Mouse (Mus musculus) left cerebral cortex, adult 8-10 months (tissue): ENCODE measurements at regions not wholly inside any gene's neighbourhood (a gene's known extent, or its start where the extent isn't known, plus 50 kb on each side); places are given as distances from the start of the nearest gene placed in this dataset.
A peak's percentile ranks its signal among the peaks of the same experiment; 100 is the strongest.

Experiments
- DNase-seq, 2 experiments: peaks; one replicate each; pipeline ENCODE4 v3.0.0; 2022; ENCODE audit warnings: low spot score in 2 of 2

GRCm38 (mm10) chr16:77400276-77400891 is 201.5 kb downstream of the Gm11146 start:
- DNase-seq: peak; percentile 51 to 53

- no peak for DNase-seq
These were observed 202.0 kb downstream of the Gm11146 start for GRCm38 (mm10) chr16:77399846-77400275.

- no peak for DNase-seq
These were observed 207.7 kb downstream of the Gm11146 start for GRCm38 (mm10) chr16:77394054-77394716.

- DNase-seq: no peak
These were observed 208.4 kb downstream of the Gm11146 start for GRCm38 (mm10) chr16:77393470-77393869.

GRCm38 (mm10) chr16:77392205-77392604 is 209.7 kb downstream of the Gm11146 start:
- no peak for DNase-seq

GRCm38 (mm10) chr16:77384021-77384729 is 217.7 kb downstream of the Gm11146 start:
- no peak for DNase-seq

- no peak for DNase-seq
These were observed 219.1 kb downstream of the Gm11146 start for GRCm38 (mm10) chr16:77382790-77383189.

GRCm38 (mm10) chr16:77372768-77373167 is 229.1 kb downstream of the Gm11146 start:
- DNase-seq: no peak

GRCm38 (mm10) chr16:77369810-77370209 is 232.1 kb downstream of the Gm11146 start:
- no peak for DNase-seq

GRCm38 (mm10) chr16:77365254-77365653 is 236.6 kb downstream of the Gm11146 start:
- DNase-seq: no peak

GRCm38 (mm10) chr16:77364439-77364838 is 237.5 kb downstream of the Gm11146 start:
- DNase-seq: no peak

- no peak for DNase-seq
These were observed 242.7 kb downstream of the Gm11146 start for GRCm38 (mm10) chr16:77359190-77359589.

GRCm38 (mm10) chr16:77355260-77355659 is 246.6 kb downstream of the Gm11146 start:
- DNase-seq: no peak

- no peak for DNase-seq
These were observed 247.6 kb downstream of the Gm11146 start for GRCm38 (mm10) chr16:77354201-77354712.

- DNase-seq: no peak
These were observed 255.8 kb downstream of the Gm11146 start for GRCm38 (mm10) chr16:77346128-77346527.

- DNase-seq: no peak
These were observed 269.6 kb downstream of the Gm11146 start for GRCm38 (mm10) chr16:77332285-77332684.

GRCm38 (mm10) chr16:77330996-77331395 is 270.9 kb downstream of the Gm11146 start:
- DNase-seq: no peak

- no peak for DNase-seq
These were observed 272.0 kb downstream of the Gm11146 start for GRCm38 (mm10) chr16:77329711-77330530.

GRCm38 (mm10) chr16:77329160-77329691 is 272.7 kb downstream of the Gm11146 start:
- peak; percentile 9 to 22 for DNase-seq

GRCm38 (mm10) chr16:77328628-77329159 is 273.2 kb downstream of the Gm11146 start:
- no peak for DNase-seq

- no peak for DNase-seq
These were observed 273.8 kb downstream of the Gm11146 start for GRCm38 (mm10) chr16:77328049-77328448.
